Mouse (Mus musculus) thymus, adult 2 months (tissue): Measurements from ENCODE around the gene Cstb.

Experiments used
- CTCF ChIP-seq: fragments of 200-500 bp; IDR thresholded peaks from 2 replicates; pipeline ENCODE4 v1.5.1; 2012; ENCODE audit warnings: mild to moderate bottlenecking, control low read depth, low read length, moderate library complexity, borderline replicate concordance; ENCODE audit not compliant: control insufficient read depth, poor library complexity, insufficient read depth; ENCODE audit errors: extremely low read depth
- POLR2A ChIP-seq: fragments of 200-500 bp; IDR thresholded peaks from 2 replicates; pipeline ENCODE4 v1.6.1; 2012; ENCODE audit warnings: mild to moderate bottlenecking, low read length, control low read depth, moderate library complexity; ENCODE audit not compliant: control insufficient read depth, poor library complexity, insufficient read depth; ENCODE audit errors: extremely low read depth

DNA sequence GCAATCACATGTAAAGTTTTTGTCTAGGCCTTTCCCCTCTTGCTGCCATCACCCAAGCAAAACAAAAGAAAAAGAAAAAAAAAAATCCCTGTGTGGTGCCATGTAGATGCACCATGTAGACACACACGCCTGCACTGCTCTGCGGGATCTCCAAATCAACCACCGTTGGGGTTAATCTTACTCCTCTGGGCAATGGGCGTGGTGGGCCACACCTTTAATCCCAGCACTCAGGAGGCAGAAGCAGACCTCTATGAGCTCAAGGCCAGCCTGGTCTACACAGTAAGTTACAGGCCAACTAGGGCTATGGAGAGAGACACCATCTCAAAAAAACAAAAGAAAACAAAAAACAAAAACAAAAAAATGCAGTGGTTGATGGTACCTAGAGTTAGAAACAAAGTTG, 18.3 kb upstream of the Cstb start:
- TF ChIP-seq POLR2A (no peak), CTCF (no peak)
